Mouse (Mus musculus) megakaryocyte, embryonic 14.5 days (primary cell): ENCODE data around the gene Il17rd. TPM values are rescaled to one million over a fixed set of nuclear protein-coding genes. Genes with fewer than 3 reads are reported as not detected.

Experiments used
- H3K27me3 ChIP-seq: replicated peaks from 2 replicates; pipeline ENCODE3; 2012; ENCODE audit warnings: inconsistent platforms
- H3K36me3 ChIP-seq: replicated peaks from 2 replicates; pipeline ENCODE3; 2012; ENCODE audit warnings: low read length, inconsistent platforms, mixed read lengths
- H3K4me1 ChIP-seq: 2 replicates; pipeline ENCODE4 v1.6.1; 2012; ENCODE audit warnings: inconsistent platforms
- H3K4me3 ChIP-seq: replicated peaks from 2 replicates; pipeline ENCODE3; 2012; ENCODE audit warnings: moderate library complexity, mild to moderate bottlenecking, inconsistent platforms
- H3K9me3 ChIP-seq: 2 replicates; pipeline ENCODE4 v1.6.1; 2012; ENCODE audit warnings: inconsistent platforms
- FLI1 ChIP-seq: IDR thresholded peaks from 2 replicates; pipeline ENCODE4 v1.6.1; 2012; ENCODE audit warnings: low read length, inconsistent platforms, mixed read lengths
- GATA1 ChIP-seq: IDR thresholded peaks from 3 replicates; pipeline ENCODE4 v1.6.1; 2012; ENCODE audit warnings: mixed read lengths, low read length, inconsistent platforms, borderline replicate concordance
- polyA plus RNA-seq: library from polyadenylated mRNA; stranded (reverse); fragments of >175 nt; gene quantifications from 2 replicates; pipeline ENCODE4 v1.2.3, GENCODE M21; 2012; ENCODE audit warnings: low replicate concordance; ENCODE audit not compliant: insufficient read depth

Gene Il17rd
- polyA plus RNA-seq, 1 experiment = not detected

GRCm38 (mm10) chr14:27043416-27043815 lies 4.7 kb downstream of the Il17rd start:
- H3K36me3 ChIP-seq = no peaks in the 10 kb centered on the region
- TF ChIP-seq GATA1 (no peak), FLI1 (no peak)
- H3K9me3 ChIP-seq = no peaks in the 10 kb centered on the region
- H3K27me3 ChIP-seq = peaks cover 64% of the 10 kb centered on the region
- no peak overlapping the region for H3K4me3 ChIP-seq
- H3K4me1 ChIP-seq = peaks cover 50% of the 10 kb centered on the region

DNA sequence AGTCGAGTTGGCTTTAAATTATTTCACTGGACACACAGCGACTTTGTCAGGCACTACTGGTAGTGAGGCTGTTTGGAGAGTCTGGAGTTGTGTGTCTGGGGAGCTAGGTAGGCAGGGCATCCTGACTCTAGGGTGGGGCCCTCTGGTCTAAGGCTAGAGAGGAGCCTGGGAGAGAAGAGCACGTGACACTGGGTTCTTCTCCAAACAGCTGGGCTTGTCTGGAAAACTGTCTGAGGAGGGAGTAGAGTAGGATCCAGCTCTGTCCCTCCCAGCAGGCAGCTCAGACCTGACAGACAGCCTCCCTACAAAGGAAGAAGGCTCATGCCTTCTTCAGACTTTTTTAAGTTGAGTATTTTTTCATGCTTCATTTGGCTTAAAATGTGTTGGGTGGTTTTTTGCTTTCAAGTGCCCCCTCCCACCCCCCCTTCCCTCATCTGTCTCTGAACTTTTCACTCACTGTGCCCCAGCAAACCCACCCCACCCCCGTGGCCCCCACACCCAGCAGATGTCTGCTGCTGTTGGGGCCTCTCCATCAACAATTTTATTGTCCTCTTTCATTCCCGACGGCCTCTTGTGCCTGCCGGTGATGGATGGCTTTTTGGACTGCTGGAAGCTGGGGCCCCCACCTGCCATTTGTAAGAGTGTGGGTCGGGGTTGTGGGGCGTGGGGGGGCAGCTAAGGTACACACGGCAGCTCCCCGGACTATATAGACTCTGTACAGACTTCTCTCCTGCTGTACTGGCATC lies 5.7 kb downstream of the Il17rd start:
- H3K4me1 ChIP-seq = peaks cover 42% of the 10 kb centered on the region
- no peak for TF ChIP-seq GATA1
- no peak for TF ChIP-seq FLI1
- peak overlapping the region; percentile 69 for H3K4me3 ChIP-seq
- no peaks in the 10 kb centered on the region for H3K36me3 ChIP-seq
- peaks cover 62% of the 10 kb centered on the region for H3K27me3 ChIP-seq
- H3K9me3 ChIP-seq = no peaks in the 10 kb centered on the region

- peak overlapping the region; percentile 69 for H3K4me3 ChIP-seq
- no peak for TF ChIP-seq GATA1
- TF ChIP-seq FLI1 = 0 out of 2 replicates have a peak, but pooled peaks have one; percentile 12
- peaks cover 36% of the 10 kb centered on the region for H3K4me1 ChIP-seq
- no peaks in the 10 kb centered on the region for H3K36me3 ChIP-seq
- H3K9me3 ChIP-seq = no peaks in the 10 kb centered on the region
- peaks cover 59% of the 10 kb centered on the region for H3K27me3 ChIP-seq
Measured at GRCm38 (mm10) chr14:27044967-27045361, 6.2 kb downstream of the Il17rd start.

GRCm38 (mm10) chr14:27048231-27048956 lies 9.7 kb downstream of the Il17rd start:
- Histone ChIP-seq H3K9me3 (no peaks in the 10 kb centered on the region), H3K27me3 (peaks cover 57% of the 10 kb centered on the region), H3K4me1 (peaks cover 24% of the 10 kb centered on the region), H3K4me3 (no peak overlapping the region), H3K36me3 (no peaks in the 10 kb centered on the region)
- TF ChIP-seq FLI1 = no peak

- H3K36me3 ChIP-seq = no peaks in the 10 kb centered on the region
- H3K9me3 ChIP-seq = peaks cover 2% of the 10 kb centered on the region; the same call in 1 of the 2 replicates
- TF ChIP-seq GATA1 = no peak
- no peak for TF ChIP-seq FLI1
- H3K4me1 ChIP-seq = peaks cover 10% of the 10 kb centered on the region
- H3K27me3 ChIP-seq = peaks cover 61% of the 10 kb centered on the region
- H3K4me3 ChIP-seq = no peak overlapping the region
Measured at GRCm38 (mm10) chr14:27050043-27050442, 11.3 kb downstream of the Il17rd start.

GRCm38 (mm10) chr14:27050560-27051510 lies 12.1 kb downstream of the Il17rd start:
- Histone ChIP-seq H3K4me1 (peaks cover 3% of the 10 kb centered on the region), H3K36me3 (no peaks in the 10 kb centered on the region), H3K9me3 (peaks cover 2% of the 10 kb centered on the region; the same call in 1 of the 2 replicates), H3K27me3 (peaks cover 67% of the 10 kb centered on the region), H3K4me3 (no peak overlapping the region)
- TF ChIP-seq FLI1 = no peak
- no peak for TF ChIP-seq GATA1

GRCm38 (mm10) chr14:27051511-27051895 lies 12.8 kb downstream of the Il17rd start:
- peaks cover 72% of the 10 kb centered on the region for H3K27me3 ChIP-seq
- no peak overlapping the region for H3K4me3 ChIP-seq
- no peak for TF ChIP-seq FLI1
- no peak for TF ChIP-seq GATA1
- H3K36me3 ChIP-seq = no peaks in the 10 kb centered on the region
- peaks cover 3% of the 10 kb centered on the region for H3K4me1 ChIP-seq
- peaks cover 2% of the 10 kb centered on the region; the same call in 1 of the 2 replicates for H3K9me3 ChIP-seq

GRCm38 (mm10) chr14:27058535-27059223 lies 19.9 kb downstream of the Il17rd start:
- TF ChIP-seq GATA1 (no peak), FLI1 (no peak)
- no peaks in the 10 kb centered on the region for H3K36me3 ChIP-seq
- peaks cover 58% of the 10 kb centered on the region for H3K27me3 ChIP-seq

DNA sequence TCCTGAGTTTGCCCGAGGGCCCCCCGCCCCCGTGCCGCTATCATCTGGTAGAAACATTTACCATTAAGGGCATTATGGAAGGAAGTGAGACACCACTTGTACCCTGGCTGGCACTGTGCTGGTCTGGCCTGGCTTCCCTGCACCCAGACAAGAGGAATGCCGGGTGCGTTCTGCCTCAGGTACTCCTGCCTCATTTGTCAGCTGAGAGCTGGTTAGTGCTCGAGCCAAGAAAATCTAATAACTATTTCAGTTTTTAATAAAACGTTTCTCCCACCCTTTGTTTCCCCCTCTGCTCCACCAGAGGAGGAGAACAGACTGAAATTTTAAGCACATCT lies 20.4 kb downstream of the Il17rd start:
- H3K9me3 ChIP-seq = peaks cover 2% of the 10 kb centered on the region; the same call in 1 of the 2 replicates
- H3K4me3 ChIP-seq = peak overlapping the region; percentile 54
- peaks cover 54% of the 10 kb centered on the region for H3K27me3 ChIP-seq
- H3K36me3 ChIP-seq = no peaks in the 10 kb centered on the region
- TF ChIP-seq GATA1 = no peak
- no peak for TF ChIP-seq FLI1
- peaks cover 32% of the 10 kb centered on the region for H3K4me1 ChIP-seq

More at GRCm38 (mm10) chr14:27058535-27059223, 19.9 kb downstream of the Il17rd start:
- Histone ChIP-seq H3K4me3 (no peak overlapping the region), H3K4me1 (peaks cover 32% of the 10 kb centered on the region), H3K9me3 (peaks cover 2% of the 10 kb centered on the region; the same call in 1 of the 2 replicates)
